Mouse (Mus musculus): ENCODE measurements around the gene Rapgef2.

GRCm38 (mm10) chr3:79286031-79286375 is 314 bp downstream of the Rapgef2 start:
- TF ChIP-seq CTCF (IDR thresholded peaks at IDR 0.05; ENCODE audit: low read depth, low read length) (no peak), POLR2A (IDR thresholded peaks at IDR 0.05; ENCODE audit: insufficient read depth, low read length) (no peak), EP300 (IDR thresholded peaks at IDR 0.05; ENCODE audit: insufficient read depth, low read depth, low read length) (no peak)

All from ES-Bruce4 (cell line).